Mouse (Mus musculus): ENCODE measurements around the gene Zfp819.

GRCm38 (mm10) chr7:43636194-43636593 is 29.2 kb downstream of the Zfp819 start:
- TF ChIP-seq POLR2A (IDR thresholded peaks at IDR 0.05; ENCODE audit: insufficient read depth, low read depth, low read length) (no peak), EP300 (IDR thresholded peaks at IDR 0.05; ENCODE audit: insufficient read depth, low read depth, low read length) (no peak)
